Mouse (Mus musculus) monocyte, adult 2 months (primary cell): Measurements from ENCODE around the gene Ndufv1.

Experiments used
- DNase-seq, 2 experiments: peaks; one replicate each; pipeline ENCODE4 v3.0.0; 2022; ENCODE audit warnings: low spot score in 2 of 2, low read depth in 1 of 2

The Ndufv1 gene

GRCm38 (mm10) chr19:4003641-4004040 lies 9.0 kb downstream of the Ndufv1 start:
- DNase-seq, result no peak

GRCm38 (mm10) chr19:4003112-4003511 lies 9.5 kb downstream of the Ndufv1 start, which contains the start of gene Doc2g:
Gene Doc2g (plus strand): TSS chr19:4003313.
- DNase-seq, result no peak

GRCm38 (mm10) chr19:4001752-4002151 lies 10.9 kb downstream of the Ndufv1 start:
- DNase-seq, result no peak

- DNase-seq, result no peak
Observed at GRCm38 (mm10) chr19:4000949-4001525, 11.6 kb downstream of the Ndufv1 start.

GRCm38 (mm10) chr19:4000119-4000900 lies 12.3 kb downstream of the Ndufv1 start, which contains the start of the genes Nudt8 and Gm49405:
Gene Nudt8 (plus strand): TSS chr19:4000580.
Gene Gm49405 (plus strand): TSS chr19:4000626.
- peak; percentile 95 to 96 for DNase-seq

GRCm38 (mm10) chr19:3999121-3999730 lies 13.4 kb downstream of the Ndufv1 start:
- no peak for DNase-seq

GRCm38 (mm10) chr19:3998335-3998734 lies 14.3 kb downstream of the Ndufv1 start:
- no peak for DNase-seq

- no peak for DNase-seq
Observed at GRCm38 (mm10) chr19:3997231-3997630, 15.4 kb downstream of the Ndufv1 start.

- DNase-seq, result no peak
Observed at GRCm38 (mm10) chr19:3996747-3997146, 15.9 kb downstream of the Ndufv1 start.

- no peak for DNase-seq
Observed at GRCm38 (mm10) chr19:3996106-3996505, 16.5 kb downstream of the Ndufv1 start.

GRCm38 (mm10) chr19:3995505-3995904 lies 17.1 kb downstream of the Ndufv1 start:
- no peak for DNase-seq

- no peak for DNase-seq
Observed at GRCm38 (mm10) chr19:3994932-3995331, 17.7 kb downstream of the Ndufv1 start.

- no peak for DNase-seq
Observed at GRCm38 (mm10) chr19:3992416-3992815, 20.2 kb downstream of the Ndufv1 start, which contains the start of gene Tbx10. Gene Tbx10 (plus strand): TSS chr19:3992752.

- DNase-seq, result no peak
Observed at GRCm38 (mm10) chr19:3991966-3992365, 20.6 kb downstream of the Ndufv1 start.

GRCm38 (mm10) chr19:3991562-3991961 lies 21.0 kb downstream of the Ndufv1 start:
- no peak for DNase-seq

- no peak for DNase-seq
Observed at GRCm38 (mm10) chr19:3990804-3991203, 21.8 kb downstream of the Ndufv1 start.

GRCm38 (mm10) chr19:3988750-3989149 lies 23.9 kb downstream of the Ndufv1 start:
- no peak for DNase-seq

GRCm38 (mm10) chr19:3988066-3988465 lies 24.5 kb downstream of the Ndufv1 start:
- no peak for DNase-seq

- no peak for DNase-seq
Observed at GRCm38 (mm10) chr19:3986334-3986733, 26.3 kb downstream of the Ndufv1 start, which contains the start of gene Acy3. Gene Acy3 (plus strand): TSS chr19:3986570.

- no peak for DNase-seq
Observed at GRCm38 (mm10) chr19:3985261-3985681, 27.3 kb downstream of the Ndufv1 start.

GRCm38 (mm10) chr19:3983527-3984200 lies 28.9 kb downstream of the Ndufv1 start:
- DNase-seq, result no peak
